Mouse (Mus musculus) frontal cortex, postnatal 14 days (tissue): ENCODE results near the gene Aen.

Experiments used
- DNase-seq, 2 experiments: peaks; one replicate each; pipeline ENCODE4 v3.0.0; 2022; ENCODE audit warnings: low spot score in 2 of 2

Gene Aen

GRCm38 (mm10) chr7:78938957-78939602 is 43.4 kb downstream of the Aen start:
- DNase-seq: no peak

GRCm38 (mm10) chr7:78940971-78941370 is 45.3 kb downstream of the Aen start:
- no peak for DNase-seq

- DNase-seq: no peak
Observed at GRCm38 (mm10) chr7:78942544-78942943, 46.9 kb downstream of the Aen start.

GRCm38 (mm10) chr7:78953886-78954572 is 58.4 kb downstream of the Aen start:
- DNase-seq: no peak

DNA sequence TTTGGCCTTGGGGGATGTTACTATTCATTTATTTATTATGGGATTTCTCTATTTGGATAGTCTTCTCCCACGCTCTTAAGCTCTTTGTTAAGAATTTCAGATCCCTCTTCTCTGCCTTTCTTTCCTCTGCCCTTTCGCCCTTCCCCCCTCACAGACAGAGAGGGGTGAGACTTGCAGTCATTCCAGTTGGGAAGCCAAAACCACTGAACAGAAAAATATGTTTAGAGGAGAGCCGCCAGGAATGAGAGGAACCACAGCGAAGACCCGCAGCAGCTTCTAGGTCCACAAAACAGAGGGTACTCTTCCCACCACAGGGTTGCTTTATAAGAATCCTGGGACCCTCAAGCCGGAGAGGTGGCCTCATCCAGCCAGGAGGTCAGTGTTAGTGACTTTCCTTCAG is 59.0 kb downstream of the Aen start:
- DNase-seq: no peak

DNA sequence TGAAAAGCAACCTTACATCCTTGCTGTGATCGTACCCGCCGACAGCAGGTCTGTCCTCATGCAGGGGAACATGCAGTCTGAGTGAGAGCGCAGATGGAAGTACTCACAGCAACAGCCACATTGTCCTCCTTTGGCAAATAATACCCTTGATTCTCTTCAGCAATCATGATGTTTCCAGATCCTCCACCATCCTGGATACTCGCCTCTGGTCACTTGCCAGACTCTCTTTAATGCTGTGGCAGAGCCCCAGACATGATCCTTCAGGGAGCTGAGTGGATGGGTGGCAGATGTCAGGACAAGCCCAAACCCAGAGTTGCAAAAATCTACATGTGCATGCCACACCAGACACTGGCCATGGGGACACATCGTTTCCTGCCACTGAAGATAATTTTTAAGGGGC is 59.4 kb downstream of the Aen start:
- no peak for DNase-seq

DNA sequence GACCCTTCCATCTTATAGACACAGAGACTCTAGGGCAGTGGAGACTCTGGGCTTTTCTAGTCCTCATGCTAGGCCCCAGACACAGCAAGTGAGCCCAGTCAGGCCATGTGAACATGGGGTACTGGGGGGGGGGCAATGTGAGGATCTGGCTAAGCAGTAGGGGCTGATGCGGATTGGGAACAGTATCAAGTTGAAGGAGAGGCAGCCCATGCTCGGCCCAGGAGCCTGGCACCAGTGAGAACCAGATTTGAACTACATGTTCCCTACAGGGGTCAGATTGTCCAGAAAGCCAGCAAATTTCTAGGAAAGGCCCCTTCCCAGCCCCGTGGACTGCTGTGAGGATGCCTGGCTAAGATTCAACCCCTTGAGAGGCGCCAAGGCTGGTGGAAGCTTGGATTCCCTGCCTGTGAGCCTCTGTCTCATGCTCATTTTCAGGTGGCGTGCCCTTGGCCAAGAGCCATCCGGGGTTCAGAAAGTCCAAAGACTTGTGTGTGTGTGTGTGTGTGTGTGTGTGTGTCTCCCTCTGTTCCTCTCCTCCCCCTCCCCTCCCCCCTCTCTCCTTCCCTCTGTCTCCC is 62.9 kb downstream of the Aen start:
- no peak for DNase-seq
